Mouse (Mus musculus) liver, postnatal 0 days (tissue): ENCODE data around the gene Arf5.

ENCODE experiments used
- CTCF ChIP-seq: sonication (generic); IDR thresholded peaks from 2 replicates; pipeline ENCODE4 v1.5.1; 2016; ENCODE audit warnings: antibody characterized with exemption, low read depth
- EP300 ChIP-seq: IDR thresholded peaks from 2 replicates; pipeline ENCODE4 v1.6.1; 2016; ENCODE audit warnings: antibody characterized with exemption, low read depth, mild to moderate bottlenecking

DNA sequence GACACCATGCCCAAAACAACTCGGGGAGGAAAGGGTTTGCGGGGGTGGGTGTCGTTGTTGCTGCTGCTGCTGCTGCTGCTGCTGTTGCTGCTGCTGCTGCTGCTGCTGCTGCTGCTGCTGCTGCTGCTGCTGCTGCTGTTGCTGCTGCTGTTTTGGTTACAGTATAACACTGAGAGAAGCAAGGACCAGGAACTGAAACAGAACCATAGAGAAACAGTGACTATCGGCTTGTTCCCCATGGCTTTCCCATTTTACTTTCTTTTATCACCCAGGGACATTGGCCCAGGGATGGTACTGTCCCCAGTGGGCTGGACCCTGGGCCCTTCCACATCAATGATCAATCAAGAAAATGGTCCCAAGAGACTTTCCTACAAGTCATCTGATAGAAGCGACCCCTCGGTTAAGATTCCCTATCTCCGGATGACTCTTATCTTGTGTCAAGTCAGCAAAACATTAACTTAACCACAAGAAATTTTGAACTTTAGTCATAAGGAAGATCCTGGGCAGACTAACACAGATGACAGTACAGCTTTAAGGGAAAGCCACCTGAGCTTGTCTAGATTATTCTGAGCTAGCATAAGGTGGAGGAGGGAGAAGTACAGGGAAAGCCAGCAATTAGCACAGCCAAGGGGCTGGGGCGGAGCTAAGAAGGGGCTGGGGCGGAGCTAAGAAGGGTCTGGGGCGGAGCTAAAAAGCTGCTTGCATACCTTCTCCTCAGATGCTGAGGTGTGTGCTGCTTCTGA, 7.6 kb downstream of the Arf5 start:
- TF ChIP-seq CTCF (no peak), EP300 (no peak)
